Mouse (Mus musculus) cerebellum, adult 2 months (tissue): ENCODE results near the gene Abhd15.

ENCODE experiments used
- CTCF ChIP-seq: fragments of 200-500 bp; IDR thresholded peaks from 2 replicates; pipeline ENCODE4 v1.5.1; 2011; ENCODE audit warnings: low read depth, mild to moderate bottlenecking, control low read depth, low read length, moderate library complexity, borderline replicate concordance; ENCODE audit not compliant: insufficient read depth
- POLR2A ChIP-seq: fragments of 200-500 bp; IDR thresholded peaks from 2 replicates; pipeline ENCODE4 v1.6.1; 2011; ENCODE audit warnings: low read length, control low read depth, borderline replicate concordance; ENCODE audit not compliant: insufficient read depth

GRCm38 (mm10) chr11:77491123-77491501, 23.8 kb upstream of the Abhd15 start:
- TF ChIP-seq CTCF (peak; percentile 86), POLR2A (no peak)
